Mouse (Mus musculus) lung, postnatal 0 days (tissue): Measurements from ENCODE around the gene Prkrip1. TPM values are rescaled to one million over a fixed set of nuclear protein-coding genes. Genes with fewer than 3 reads are reported as not detected.
"Not testable (repeated sequence)": the region's sequence is repeated elsewhere in the genome, so short reads cannot be mapped to it uniquely, and the experiment has no call there.

ENCODE experiments used
- ATAC-seq: fragments of 200-750 bp; cut with Nextera tagmentation; 2 replicates; pipeline ENCODE4 v1.8.0; 2017; ENCODE audit warnings: moderate library complexity
- DNase-seq: peaks from one replicate; pipeline ENCODE4 v3.0.0-alpha.2; 2016; ENCODE audit warnings: low spot score
- H3K27ac ChIP-seq: fragments of 300-500 bp; sonication (generic); 2 replicates; pipeline ENCODE4 v1.5.1; 2014; ENCODE audit warnings: antibody characterized with exemption, mild to moderate bottlenecking, low read length, mixed read lengths
- H3K27me3 ChIP-seq: fragments of 300-500 bp; sonication (generic); replicated peaks from 2 replicates; pipeline ENCODE4 v1.6.1; 2014; ENCODE audit warnings: low read length, mixed read lengths; ENCODE audit not compliant: insufficient read depth
- H3K36me3 ChIP-seq: fragments of 300-500 bp; sonication (generic); 2 replicates; pipeline ENCODE4 v1.6.1; 2014; ENCODE audit warnings: low read length, mixed read lengths; ENCODE audit not compliant: insufficient read depth
- H3K4me1 ChIP-seq: fragments of 300-500 bp; sonication (generic); 2 replicates; pipeline ENCODE4 v1.6.1; 2014; ENCODE audit warnings: antibody characterized with exemption, low read depth, low read length, mixed read lengths; ENCODE audit not compliant: insufficient read depth
- H3K4me2 ChIP-seq: fragments of 300-500 bp; sonication (generic); replicated peaks from 2 replicates; pipeline ENCODE4 v1.6.1; 2014; ENCODE audit warnings: low read depth, mild to moderate bottlenecking, low read length, moderate library complexity, mixed read lengths
- H3K4me3 ChIP-seq: fragments of 300-500 bp; sonication (generic); 2 replicates; pipeline ENCODE4 v1.5.1; 2014; ENCODE audit warnings: low read depth, low read length
- H3K9ac ChIP-seq: fragments of 300-500 bp; sonication (generic); replicated peaks from 2 replicates; pipeline ENCODE4 v1.6.1; 2014; ENCODE audit warnings: low read depth, mild to moderate bottlenecking
- H3K9me3 ChIP-seq: fragments of 300-500 bp; sonication (generic); 2 replicates; pipeline ENCODE4 v1.6.1; 2016; ENCODE audit warnings: low read length, mixed read lengths
- CTCF ChIP-seq: IDR thresholded peaks from 2 replicates; pipeline ENCODE4 v1.5.1; 2016; ENCODE audit warnings: antibody characterized with exemption, mild to moderate bottlenecking
- EP300 ChIP-seq: IDR thresholded peaks from 2 replicates; pipeline ENCODE4 v1.6.1; 2016; ENCODE audit warnings: antibody characterized with exemption, mild to moderate bottlenecking, control low read depth
- WGBS: fragments of 180-500 bp; shearing (Covaris S2); extraction: QIAGEN DNeasy Blood & Tissue Kit; methylation state at CpG from one replicate; pipeline ENCODE4 v1.1.7; 2014; 5-methylcytosine and 5-hydroxymethylcytosine counted together
- polyA plus RNA-seq: library from polyadenylated mRNA; unstranded; fragments of >200 nt; fragmentation: Nextera tagmentation; extraction: Ambion mirVana; gene quantifications from 2 replicates; pipeline ENCODE4 v1.2.1, GENCODE M21; 2015

The Prkrip1 gene
- polyA plus RNA-seq, 1 experiment from 2014 or later, result 37.7 TPM

GRCm38 (mm10) chr5:136168071-136168470 is 30.7 kb downstream of the Prkrip1 start:
- Histone ChIP-seq H3K27me3 (no peaks in the 10 kb centered on the region), H3K4me2 (no peak overlapping the region), H3K4me3 (no peak overlapping the region), H3K4me1 (peaks cover 16% of the 10 kb centered on the region; the same call in 1 of the 2 replicates), H3K36me3 (no peaks in the 10 kb centered on the region), H3K9ac (no peak overlapping the region), H3K9me3 (no peaks in the 10 kb centered on the region), H3K27ac (no peak overlapping the region)
- no peak for ATAC-seq
- TF ChIP-seq EP300 (no peak), CTCF (peak; percentile 45)
- 94% methylated on average over 3 of the region's 3 CpGs for WGBS
- DNase-seq, result no peak

DNA sequence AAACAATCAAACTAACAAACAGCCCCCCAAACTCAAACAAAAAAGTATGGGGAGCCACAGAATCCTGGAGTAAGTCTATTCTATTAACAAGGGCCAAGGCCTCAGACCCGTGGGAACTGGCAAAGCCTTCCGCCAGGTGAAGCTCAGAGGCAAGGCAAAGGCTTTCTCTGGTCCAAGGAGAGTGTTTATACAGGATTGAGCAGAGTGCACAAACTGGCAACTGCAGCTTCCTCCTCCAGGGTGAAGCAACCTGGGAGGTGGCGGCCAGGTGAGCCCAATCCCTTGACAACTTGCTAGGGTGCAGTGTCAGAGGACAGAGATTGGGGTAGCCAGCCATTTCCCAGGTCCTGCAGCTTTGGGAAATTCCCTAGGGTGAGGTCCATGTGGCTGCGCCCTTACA is 31.5 kb downstream of the Prkrip1 start:
- Histone ChIP-seq H3K4me3 (no peak overlapping the region), H3K27me3 (no peaks in the 10 kb centered on the region), H3K4me2 (no peak overlapping the region), H3K4me1 (peaks cover 16% of the 10 kb centered on the region; the same call in 1 of the 2 replicates), H3K36me3 (no peaks in the 10 kb centered on the region), H3K9me3 (no peaks in the 10 kb centered on the region), H3K9ac (no peak overlapping the region), H3K27ac (no peak overlapping the region)
- WGBS, result 85% methylated on average over 4 of the region's 4 CpGs
- ATAC-seq (no peak), DNase-seq (no peak)
- TF ChIP-seq EP300 (no peak), CTCF (no peak)

GRCm38 (mm10) chr5:136165246-136165645 is 33.5 kb downstream of the Prkrip1 start:
- Histone ChIP-seq H3K27me3 (no peaks in the 10 kb centered on the region), H3K4me2 (no peak overlapping the region), H3K9me3 (no peaks in the 10 kb centered on the region), H3K36me3 (no peaks in the 10 kb centered on the region), H3K27ac (no peak overlapping the region), H3K4me3 (no peak overlapping the region), H3K4me1 (peaks cover 3% of the 10 kb centered on the region; the same call in 1 of the 2 replicates), H3K9ac (no peak overlapping the region)
- WGBS, result 72% methylated on average over 8 of the region's 8 CpGs
- ATAC-seq, result no peak
- DNase-seq, result no peak
- TF ChIP-seq CTCF, result no peak
- no peak for TF ChIP-seq EP300

- no peak for DNase-seq
- Histone ChIP-seq H3K36me3 (no peaks in the 10 kb centered on the region), H3K27me3 (no peaks in the 10 kb centered on the region), H3K9me3 (no peaks in the 10 kb centered on the region), H3K27ac (no peak overlapping the region), H3K4me2 (no peak overlapping the region), H3K9ac (no peak overlapping the region), H3K4me3 (no peak overlapping the region), H3K4me1 (no peaks in the 10 kb centered on the region)
- no peak for TF ChIP-seq EP300
- ATAC-seq, result no peak
- WGBS, result 82% methylated on average over 11 of the region's 11 CpGs
Measured at GRCm38 (mm10) chr5:136163807-136164474, 34.8 kb downstream of the Prkrip1 start.

GRCm38 (mm10) chr5:136160084-136160483 is 38.7 kb downstream of the Prkrip1 start:
- not testable (repeated sequence) for H3K9ac ChIP-seq, ATAC-seq

DNA sequence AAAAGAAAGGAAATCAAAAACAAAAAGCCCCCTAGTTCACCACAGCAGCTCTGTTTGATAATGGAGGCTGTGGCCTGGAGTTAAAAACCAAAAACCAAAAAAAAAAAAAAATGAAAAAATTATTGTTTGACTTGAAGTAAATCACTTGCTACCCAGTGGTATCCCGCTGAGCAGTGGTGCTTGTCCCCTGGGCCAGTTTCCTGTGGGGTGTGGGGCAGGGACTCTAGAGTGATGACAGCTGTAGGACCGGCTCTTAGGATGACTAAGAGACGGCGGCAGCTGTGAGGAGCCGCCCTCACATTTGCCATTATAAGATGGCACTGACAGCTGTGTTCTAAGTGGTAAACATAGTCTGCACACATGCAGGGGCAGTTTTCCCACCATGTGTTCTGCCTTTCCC is 43.4 kb downstream of the Prkrip1 start:
- Histone ChIP-seq H3K9me3 (no peaks in the 10 kb centered on the region), H3K27me3 (no peaks in the 10 kb centered on the region), H3K4me3 (no peak overlapping the region), H3K36me3 (no peaks in the 10 kb centered on the region), H3K4me2 (no peak overlapping the region), H3K27ac (no peak overlapping the region), H3K4me1 (no peaks in the 10 kb centered on the region), H3K9ac (no peak overlapping the region)
- WGBS, result 70% methylated on average over 5 of the region's 5 CpGs
- ATAC-seq (no peak), DNase-seq (no peak)
- TF ChIP-seq CTCF (no peak), EP300 (no peak)

More at GRCm38 (mm10) chr5:136160084-136160483, 38.7 kb downstream of the Prkrip1 start:
- not testable (repeated sequence) for H3K36me3 ChIP-seq, H3K4me3 ChIP-seq, H3K9me3 ChIP-seq, H3K4me1 ChIP-seq, DNase-seq, H3K4me2 ChIP-seq, H3K27ac ChIP-seq, H3K27me3 ChIP-seq
- WGBS, result 82% methylated on average over 10 of the region's 12 CpGs

DNA sequence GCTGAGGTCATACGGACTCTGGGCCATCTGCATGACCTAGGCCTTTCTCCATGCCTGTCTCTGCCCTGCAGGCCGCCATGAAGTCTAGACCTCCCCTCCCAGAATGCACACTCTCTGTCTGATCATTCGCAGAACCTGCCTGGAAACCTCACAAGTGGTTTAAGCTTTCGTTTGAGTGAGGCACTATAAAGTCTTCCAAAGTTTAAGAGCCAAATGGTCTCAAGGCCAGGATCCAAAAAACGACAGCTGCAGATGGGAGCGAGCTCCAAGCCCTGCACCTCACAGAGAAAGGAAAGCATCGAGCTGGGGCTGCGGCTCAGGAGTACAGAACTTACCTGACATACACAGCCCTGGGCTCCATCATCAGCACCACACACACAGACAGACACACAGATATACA is 46.4 kb downstream of the Prkrip1 start:
- no peak for DNase-seq
- Histone ChIP-seq H3K9me3 (no peaks in the 10 kb centered on the region), H3K9ac (no peak overlapping the region), H3K27ac (no peak overlapping the region), H3K4me3 (no peak overlapping the region), H3K36me3 (no peaks in the 10 kb centered on the region), H3K27me3 (no peaks in the 10 kb centered on the region), H3K4me2 (no peak overlapping the region), H3K4me1 (no peaks in the 10 kb centered on the region)
- 77% methylated on average over 8 of the region's 8 CpGs for WGBS
- ATAC-seq, result no peak
- TF ChIP-seq EP300, result no peak
- no peak for TF ChIP-seq CTCF

DNA sequence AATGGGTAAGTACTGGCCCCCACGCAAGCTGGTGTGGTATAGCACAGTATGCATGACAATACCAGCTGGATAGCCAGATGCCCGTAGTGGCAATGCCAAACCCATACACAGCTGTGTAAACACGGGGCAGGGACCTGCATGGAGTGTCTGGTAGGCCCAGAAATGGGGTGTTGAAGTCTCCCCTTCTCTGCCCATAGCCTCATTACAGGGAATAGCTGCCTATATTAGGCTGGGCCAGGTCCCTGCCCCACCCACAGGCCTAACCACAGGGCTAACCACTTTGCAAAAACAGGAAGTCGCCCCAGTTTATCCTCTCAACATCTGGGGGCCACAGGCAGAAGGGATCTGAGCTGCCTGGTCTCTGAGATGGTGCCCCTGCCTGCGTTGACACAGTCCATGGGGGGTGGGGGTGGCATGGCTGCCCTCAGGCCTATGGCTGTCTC is 49.6 kb downstream of the Prkrip1 start:
- H3K27ac ChIP-seq, ATAC-seq, DNase-seq, H3K4me1 ChIP-seq, H3K9ac ChIP-seq, H3K4me2 ChIP-seq, H3K4me3 ChIP-seq, H3K27me3 ChIP-seq, H3K36me3 ChIP-seq, H3K9me3 ChIP-seq: not testable (repeated sequence)
- WGBS, result 68% methylated on average over 5 of the region's 5 CpGs
